Mouse (Mus musculus): ENCODE measurements at regions not wholly inside any gene's neighbourhood (a gene's known extent, or its start where the extent isn't known, plus 50 kb on each side); places are given as distances from the start of the nearest gene placed in this dataset.

DNA sequence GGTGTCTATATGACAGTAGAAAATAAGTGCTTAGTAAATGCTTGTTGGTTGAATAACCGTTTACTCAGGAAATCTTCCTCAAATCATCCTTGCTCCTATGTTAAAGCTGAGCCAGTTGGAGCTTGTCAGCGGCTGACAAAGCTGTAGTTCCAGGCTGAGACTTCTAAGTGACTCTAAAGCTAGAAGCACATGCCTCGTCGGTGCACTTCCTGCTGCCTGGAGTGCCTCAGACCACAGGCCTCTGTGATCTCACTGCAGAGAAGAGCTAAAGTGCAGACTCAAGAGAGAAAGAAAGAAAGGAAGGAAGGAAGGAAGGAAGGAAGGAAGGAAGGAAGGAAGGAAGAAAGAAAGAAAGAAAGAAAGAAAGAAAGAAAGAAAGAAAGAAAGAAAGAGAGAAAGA is 146.1 kb downstream of the Fam76b start:
- no peak for ATAC-seq (ENCODE audit: insufficient number of reproducible peaks, low FRiP score, low TSS enrichment)

DNA sequence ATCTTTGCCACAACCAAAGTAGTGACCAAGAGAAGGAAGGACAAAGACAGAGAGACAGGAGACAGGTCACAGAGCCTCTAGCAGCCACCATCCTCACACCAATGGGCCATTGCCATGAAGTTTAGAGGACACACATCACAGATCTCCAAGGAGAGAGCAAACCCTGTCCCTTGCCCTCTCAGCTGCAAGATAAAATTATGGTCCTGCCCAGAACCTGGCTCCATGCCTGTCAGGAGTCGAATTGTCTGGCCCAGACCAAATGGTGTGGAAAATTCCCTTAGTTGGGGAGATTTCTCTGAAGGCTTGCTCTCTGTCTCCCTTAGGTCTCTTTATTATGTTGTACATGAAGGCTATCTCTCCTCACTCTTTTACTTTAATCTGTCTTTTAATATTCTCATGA is 147.4 kb downstream of the Fam76b start:
- ATAC-seq (ENCODE audit: insufficient number of reproducible peaks, low FRiP score, low TSS enrichment) = no peak

GRCm38 (mm10) chr9:13978842-13979241 is 151.3 kb downstream of the Fam76b start:
- no peak for ATAC-seq (ENCODE audit: insufficient number of reproducible peaks, low FRiP score, low TSS enrichment)

DNA sequence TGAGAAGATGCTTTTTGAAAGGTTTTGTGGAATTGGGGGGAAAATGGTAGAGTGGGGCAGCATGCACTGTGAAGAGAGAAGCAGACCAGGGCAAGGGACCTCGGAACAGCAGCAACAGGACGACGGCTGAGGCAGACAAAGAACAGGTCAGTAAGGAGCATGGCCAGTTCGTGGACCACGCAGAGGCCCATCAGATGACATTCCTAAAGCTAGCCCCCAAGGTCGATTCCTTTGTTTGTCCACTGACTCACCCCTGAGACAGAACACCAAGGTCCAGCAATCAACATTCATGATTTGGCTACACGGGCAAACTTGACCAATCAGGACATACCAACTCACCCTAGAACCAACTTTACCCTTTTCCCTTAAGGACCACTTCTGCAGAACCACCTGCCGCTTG is 160.0 kb downstream of the Fam76b start:
- ATAC-seq (ENCODE audit: insufficient number of reproducible peaks, low FRiP score, low TSS enrichment) = no peak

DNA sequence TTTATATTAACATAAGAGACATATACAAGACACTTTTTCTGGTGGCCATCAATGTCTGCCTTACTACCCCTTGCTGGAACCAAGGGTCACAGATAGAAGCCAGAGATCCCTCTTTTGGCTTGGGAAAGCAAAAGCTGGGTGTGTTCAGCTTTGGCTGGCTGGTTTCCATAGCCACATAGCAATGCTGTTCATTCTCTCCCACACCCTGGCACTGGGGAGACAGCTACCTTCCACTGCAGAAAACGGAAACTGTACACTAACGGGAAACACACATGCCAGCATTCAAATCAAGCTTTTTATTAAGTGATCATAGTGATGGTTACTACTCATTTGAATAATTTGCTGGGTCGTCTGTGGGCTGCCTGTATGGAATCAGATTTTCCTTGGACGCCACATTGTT is 161.4 kb downstream of the Fam76b start:
- no peak for ATAC-seq (ENCODE audit: insufficient number of reproducible peaks, low FRiP score, low TSS enrichment)

DNA sequence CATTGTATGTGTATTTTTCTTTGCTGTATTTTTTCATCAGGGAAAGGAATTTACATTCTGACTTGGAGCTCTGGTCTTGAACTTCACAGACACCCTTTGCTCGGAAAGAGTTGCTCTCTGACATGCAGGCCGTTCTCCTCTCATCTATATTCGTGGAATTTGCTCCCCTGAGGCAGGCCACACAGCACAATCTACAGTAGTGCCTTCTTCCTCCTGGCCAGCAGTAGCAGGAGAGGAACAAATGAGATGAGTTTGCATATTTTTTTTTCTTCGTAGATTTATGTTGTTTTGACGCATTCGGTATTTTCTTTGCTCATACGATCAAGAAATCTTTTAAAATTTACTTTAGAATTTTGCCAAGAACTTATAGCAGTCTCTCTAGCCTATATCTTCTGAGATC is 163.4 kb downstream of the Fam76b start:
- no peak for ATAC-seq (ENCODE audit: insufficient number of reproducible peaks, low FRiP score, low TSS enrichment)

DNA sequence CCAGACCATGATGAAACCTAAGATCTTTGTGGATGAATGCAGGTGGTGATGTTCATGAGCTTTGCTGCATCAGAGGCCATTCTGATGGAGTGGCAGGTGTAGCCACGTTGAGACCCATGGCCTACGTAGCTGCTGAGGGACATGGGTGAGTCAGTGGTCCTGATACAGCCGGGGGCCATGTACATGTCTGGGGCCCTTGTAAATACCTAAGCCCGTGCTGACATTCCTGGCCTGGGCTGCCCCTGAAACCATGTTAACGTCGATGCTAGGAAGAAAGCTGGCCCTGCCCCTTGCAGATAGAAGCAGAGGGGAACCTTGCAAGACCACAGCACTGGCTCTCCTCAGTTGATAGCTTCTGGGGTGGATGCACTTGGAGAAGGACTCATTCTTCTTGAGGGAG is 165.2 kb downstream of the Fam76b start:
- ATAC-seq (ENCODE audit: insufficient number of reproducible peaks, low FRiP score, low TSS enrichment) = no peak

- no peak for ATAC-seq (ENCODE audit: insufficient number of reproducible peaks, low FRiP score, low TSS enrichment)
Observed at GRCm38 (mm10) chr9:13999358-13999757, 171.8 kb downstream of the Fam76b start.

DNA sequence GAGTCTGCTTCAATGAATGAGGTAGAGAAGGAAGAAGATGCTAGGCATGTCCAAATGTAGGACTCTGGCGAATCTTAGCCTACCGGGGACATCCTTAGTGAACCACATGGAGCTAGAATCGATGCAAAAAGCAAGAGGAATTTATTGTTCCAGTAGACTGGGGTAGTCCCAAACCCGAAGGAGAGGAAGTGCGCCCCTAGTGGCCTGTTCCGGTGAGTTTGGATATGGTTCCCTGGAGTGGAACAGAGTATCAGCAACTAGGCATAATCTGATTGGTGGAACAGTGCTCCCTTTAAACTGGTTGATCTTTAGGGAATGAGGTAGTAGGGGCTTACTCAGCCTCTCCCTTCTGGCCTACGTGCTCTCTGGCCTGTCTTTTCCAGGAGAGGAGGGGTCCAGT is 174.0 kb downstream of the Fam76b start:
- ATAC-seq (ENCODE audit: insufficient number of reproducible peaks, low FRiP score, low TSS enrichment) = no peak

DNA sequence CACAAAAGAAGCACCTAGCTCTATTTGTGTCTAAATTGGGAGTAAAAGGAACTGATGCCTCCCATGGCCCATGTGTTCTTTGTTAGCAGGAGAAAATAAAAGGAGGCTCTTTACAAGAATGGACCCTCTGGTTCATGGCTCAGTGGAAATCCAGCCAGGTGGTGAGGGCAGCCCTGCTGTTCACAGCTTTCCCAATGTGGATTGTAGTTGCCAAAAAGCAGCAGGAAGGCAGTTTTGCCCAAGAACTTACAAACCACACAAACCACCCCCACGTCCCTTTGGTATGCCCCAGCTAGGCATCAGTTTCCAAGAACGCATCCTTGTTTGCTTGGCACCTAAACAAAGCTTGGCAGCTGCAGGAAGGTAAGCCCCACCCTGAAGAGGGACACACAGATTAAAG is 174.7 kb downstream of the Fam76b start:
- ATAC-seq (ENCODE audit: insufficient number of reproducible peaks, low FRiP score, low TSS enrichment) = no peak

DNA sequence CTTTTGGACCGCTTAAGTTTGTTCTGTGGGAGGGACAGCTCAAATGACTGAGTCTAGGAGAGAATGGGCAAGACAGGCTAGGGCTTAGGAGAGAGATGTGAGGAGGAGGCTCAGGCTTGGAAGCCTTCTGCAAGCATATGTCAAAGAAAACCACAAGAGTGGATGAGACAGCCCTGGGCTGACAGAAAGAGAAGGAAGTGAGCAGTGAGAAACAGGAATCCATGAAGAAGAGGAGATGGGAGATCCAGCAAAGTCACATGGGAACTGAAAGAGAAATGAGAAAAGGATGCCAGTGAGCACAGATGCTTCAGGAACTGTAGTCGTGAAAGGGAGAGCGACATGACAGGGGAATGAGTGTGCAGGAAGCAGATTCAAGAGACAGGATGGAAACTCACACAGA is 175.6 kb downstream of the Fam76b start:
- ATAC-seq (ENCODE audit: insufficient number of reproducible peaks, low FRiP score, low TSS enrichment) = no peak

- no peak for ATAC-seq (ENCODE audit: insufficient number of reproducible peaks, low FRiP score, low TSS enrichment)
Observed at GRCm38 (mm10) chr9:14006233-14006984, 178.9 kb downstream of the Fam76b start.

DNA sequence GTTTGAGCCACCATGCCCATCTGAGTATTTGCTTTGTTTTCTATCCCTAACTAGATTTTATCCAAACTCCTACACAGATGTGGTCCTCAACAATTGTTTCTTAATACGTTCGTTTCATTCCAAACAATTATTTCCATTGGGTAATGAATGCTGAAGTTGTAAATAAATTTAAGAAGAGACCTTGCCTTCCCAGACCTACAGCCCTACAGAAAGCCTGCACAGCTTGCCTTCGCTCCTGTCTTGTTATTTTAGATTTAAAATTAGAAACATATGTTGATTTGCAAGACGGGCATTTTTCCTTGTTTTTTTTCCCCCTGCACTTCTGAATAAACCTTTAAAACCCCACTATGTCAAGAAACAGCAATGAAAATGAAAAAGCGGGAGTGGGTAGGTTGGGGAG is 181.9 kb downstream of the Fam76b start:
- ATAC-seq (ENCODE audit: insufficient number of reproducible peaks, low FRiP score, low TSS enrichment) = no peak

- no peak for ATAC-seq (ENCODE audit: insufficient number of reproducible peaks, low FRiP score, low TSS enrichment)
Observed at GRCm38 (mm10) chr9:14010261-14010949, 182.9 kb downstream of the Fam76b start.

DNA sequence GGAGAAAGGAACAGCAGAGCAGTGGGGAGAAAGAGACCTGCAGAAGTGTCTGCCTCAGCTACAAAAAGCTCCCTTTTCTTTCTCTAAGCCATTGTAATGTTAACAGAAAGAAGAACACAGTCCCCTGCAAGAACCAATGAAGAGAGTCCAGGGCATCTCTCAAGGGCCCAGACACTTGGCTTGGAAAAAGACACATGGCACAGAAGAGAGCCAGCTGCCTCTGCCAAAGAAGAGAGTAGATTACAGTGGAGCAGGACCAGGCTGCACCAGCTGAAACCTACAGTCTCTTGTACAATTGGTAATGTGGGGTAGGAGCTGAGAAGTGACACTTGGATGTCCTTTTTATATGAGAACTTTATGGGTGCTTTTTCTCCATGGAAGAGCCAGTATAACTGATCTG is 196.7 kb downstream of the Fam76b start:
- no peak for ATAC-seq (ENCODE audit: insufficient number of reproducible peaks, low FRiP score, low TSS enrichment)

GRCm38 (mm10) chr9:14024701-14025100 is 197.2 kb downstream of the Fam76b start:
- no peak for ATAC-seq (ENCODE audit: insufficient number of reproducible peaks, low FRiP score, low TSS enrichment)

DNA sequence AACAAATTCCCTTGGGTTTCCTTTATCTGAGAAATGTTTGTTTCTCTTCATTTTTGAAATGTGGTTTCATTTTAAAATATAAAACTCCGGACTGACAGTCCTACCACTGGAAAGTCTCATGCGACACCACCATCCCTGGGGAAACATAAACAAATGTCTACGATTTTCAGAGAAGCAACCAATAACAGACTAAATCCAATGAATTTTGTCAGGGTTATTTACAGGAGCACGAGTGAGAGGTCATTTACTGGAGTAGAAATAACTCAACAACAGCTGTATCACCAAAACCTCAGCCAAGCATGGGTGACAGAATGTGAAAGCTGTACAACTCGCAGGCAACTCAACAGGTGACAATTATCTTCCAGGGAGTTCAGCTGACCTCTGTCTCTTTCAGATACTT is 200.5 kb downstream of the Fam76b start:
- ATAC-seq (ENCODE audit: insufficient number of reproducible peaks, low FRiP score, low TSS enrichment) = no peak

GRCm38 (mm10) chr9:14031358-14032047 is 204.0 kb downstream of the Fam76b start:
- ATAC-seq (ENCODE audit: insufficient number of reproducible peaks, low FRiP score, low TSS enrichment) = no peak

DNA sequence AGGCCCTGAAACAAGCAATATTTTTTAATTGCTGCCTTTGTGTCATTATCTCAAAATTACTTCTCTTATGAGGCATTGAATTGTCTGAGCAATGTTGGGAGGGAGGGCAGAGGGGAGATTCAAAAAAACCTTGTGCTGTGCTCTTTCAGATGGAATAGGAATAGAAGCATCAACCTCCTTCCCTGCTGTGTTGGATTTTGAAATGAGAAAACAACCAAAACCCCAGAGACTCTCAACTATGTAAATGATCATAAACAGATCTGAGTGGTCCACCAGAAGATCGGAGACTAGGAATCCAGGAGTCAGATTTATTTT is 204.5 kb downstream of the Fam76b start:
- ATAC-seq (ENCODE audit: insufficient number of reproducible peaks, low FRiP score, low TSS enrichment) = no peak

- ATAC-seq (ENCODE audit: insufficient number of reproducible peaks, low FRiP score, low TSS enrichment) = no peak
Observed at GRCm38 (mm10) chr9:14035526-14035925, 208.0 kb downstream of the Fam76b start.

- ATAC-seq (ENCODE audit: insufficient number of reproducible peaks, low FRiP score, low TSS enrichment) = no peak
Observed at GRCm38 (mm10) chr9:14041900-14042435, 214.5 kb downstream of the Fam76b start.
